Mouse (Mus musculus) liver, embryonic 15.5 days (tissue): ENCODE measurements around the gene Plin4. TPM values are rescaled to one million over a fixed set of nuclear protein-coding genes. Genes with fewer than 3 reads are reported as not detected.

Source experiments
- ATAC-seq: fragments of 200-750 bp; cut with Nextera tagmentation; 2 replicates; pipeline ENCODE4 v1.8.0; 2017; ENCODE audit warnings: moderate number of reproducible peaks, mild to moderate bottlenecking, moderate library complexity; ENCODE audit not compliant: insufficient read depth
- H3K27ac ChIP-seq: fragments of 300-500 bp; sonication (generic); replicated peaks from 2 replicates; pipeline ENCODE4 v1.5.1; 2015; ENCODE audit warnings: mild to moderate bottlenecking, inconsistent platforms
- H3K27me3 ChIP-seq: fragments of 300-500 bp; sonication (generic); 2 replicates; pipeline ENCODE4 v1.6.1; 2015; ENCODE audit warnings: mild to moderate bottlenecking, inconsistent platforms
- H3K36me3 ChIP-seq: fragments of 300-500 bp; sonication (generic); replicated peaks from 2 replicates; pipeline ENCODE4 v1.6.1; 2015; ENCODE audit warnings: moderate library complexity, mild to moderate bottlenecking, inconsistent platforms
- H3K4me1 ChIP-seq: fragments of 300-500 bp; sonication (generic); replicated peaks from 2 replicates; pipeline ENCODE4 v1.6.1; 2015; ENCODE audit warnings: inconsistent platforms
- H3K4me2 ChIP-seq: fragments of 300-500 bp; sonication (generic); 2 replicates; pipeline ENCODE4 v1.6.1; 2015; ENCODE audit warnings: moderate library complexity, mild to moderate bottlenecking, inconsistent platforms
- H3K4me3 ChIP-seq: fragments of 300-500 bp; sonication (generic); replicated peaks from 2 replicates; pipeline ENCODE4 v1.5.1; 2015; ENCODE audit warnings: mild to moderate bottlenecking, inconsistent platforms
- H3K9ac ChIP-seq: fragments of 300-500 bp; sonication (generic); 2 replicates; pipeline ENCODE4 v1.6.1; 2015; ENCODE audit warnings: moderate library complexity, mild to moderate bottlenecking, inconsistent platforms
- H3K9me3 ChIP-seq: fragments of 300-500 bp; sonication (generic); replicated peaks from 2 replicates; pipeline ENCODE4 v1.6.1; 2016; ENCODE audit warnings: inconsistent platforms
- WGBS: fragments of 180-500 bp; shearing (Covaris S2); methylation state at CpG from one replicate; pipeline ENCODE4 v1.1.7; 2015; ENCODE audit warnings: mixed read lengths; ENCODE audit not compliant: insufficient replicate concordance; 5-methylcytosine and 5-hydroxymethylcytosine counted together
- polyA plus RNA-seq: library from polyadenylated mRNA; unstranded; fragments of >200 nt; fragmentation: Nextera tagmentation; extraction: Ambion mirVana; gene quantifications from 2 replicates; pipeline ENCODE4 v1.2.1, GENCODE M21; 2015

Plin4 gene
- polyA plus RNA-seq, 1 experiment from 2014 or later, result 0.02 TPM

DNA sequence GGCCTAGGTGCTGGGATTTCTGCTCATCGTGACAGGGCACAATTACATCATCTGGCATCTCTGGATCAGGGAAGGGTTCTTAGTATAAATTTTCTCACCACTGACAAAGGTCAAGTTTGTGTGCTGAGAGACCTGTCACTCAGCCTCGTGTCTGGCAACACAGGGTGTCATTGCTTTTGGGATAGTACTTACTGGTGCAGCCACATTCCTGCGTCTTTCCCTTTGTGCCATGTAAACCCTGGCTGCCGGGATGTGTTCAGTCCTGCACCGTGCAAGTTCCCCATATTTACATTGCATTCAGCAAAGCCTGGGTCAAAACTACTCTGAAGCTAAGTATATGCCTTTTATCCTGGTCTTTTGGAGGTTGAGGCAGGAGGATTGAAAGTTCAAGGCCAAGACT lies 58.2 kb downstream of the Plin4 start:
- peaks cover 94% of the 10 kb centered on the region for H3K36me3 ChIP-seq
- no peak overlapping the region for H3K4me3 ChIP-seq
- H3K9ac ChIP-seq, result no peak overlapping the region
- H3K4me1 ChIP-seq, result peaks cover 18% of the 10 kb centered on the region
- 82% methylated on average over 5 of the region's 5 CpGs for WGBS
- no peaks in the 10 kb centered on the region for H3K9me3 ChIP-seq
- H3K4me2 ChIP-seq, result no peak overlapping the region
- H3K27ac ChIP-seq, result no peak overlapping the region
- H3K27me3 ChIP-seq, result no peaks in the 10 kb centered on the region
- no peak for ATAC-seq

Other genes with a start within 250 kb of the Plin4 start
- 2.0 and 2.2 TPM in 2 replicates for gene Zfp119a, start 230.9 kb downstream of the Plin4 start, polyA plus RNA-seq
- 5.9 and 6.0 TPM in 2 replicates for gene Zfp959, start 217.7 kb downstream of the Plin4 start, polyA plus RNA-seq
- 2.3 and 2.8 TPM in 2 replicates for gene Zfp119b, start 160.3 kb downstream of the Plin4 start, polyA plus RNA-seq
- gene Ebi3, start 157.2 kb downstream of the Plin4 start, polyA plus RNA-seq, result 9.2 and 10.0 TPM in 2 replicates
- 7.2 and 9.7 TPM in 2 replicates for gene Yju2, start 150.7 kb downstream of the Plin4 start, polyA plus RNA-seq
- 0.18 and 0.32 TPM in 2 replicates for gene Shd, start 139.3 kb downstream of the Plin4 start, polyA plus RNA-seq
- 0.13 and 0.50 TPM in 2 replicates for gene Fsd1, start 123.3 kb downstream of the Plin4 start, polyA plus RNA-seq
- 3.3 and 3.9 TPM in 2 replicates for gene Stap2, start 104.2 kb downstream of the Plin4 start, polyA plus RNA-seq
- 20.4 and 21.0 TPM in 2 replicates for gene Mpnd, start 104.1 kb downstream of the Plin4 start, polyA plus RNA-seq
- gene Sh3gl1, start 73.2 kb downstream of the Plin4 start, polyA plus RNA-seq, result 44.0 and 50.7 TPM in 2 replicates
- 16.6 and 18.5 TPM in 2 replicates for gene Chaf1a, start 69.4 kb downstream of the Plin4 start, polyA plus RNA-seq
- 12.5 and 13.0 TPM in 2 replicates for gene Ubxn6, start 34.8 kb downstream of the Plin4 start, polyA plus RNA-seq
- 42.7 and 43.0 TPM in 2 replicates for gene Hdgfl2, start 30.2 kb downstream of the Plin4 start, polyA plus RNA-seq
- gene Plin5, start 7.8 kb upstream of the Plin4 start, polyA plus RNA-seq, result 1.3 and 3.7 TPM in 2 replicates
- 3.2 and 4.0 TPM in 2 replicates for gene Lrg1, start 12.2 kb upstream of the Plin4 start, polyA plus RNA-seq
- 0.81 and 1.3 TPM in 2 replicates for gene Sema6b, start 30.5 kb upstream of the Plin4 start, polyA plus RNA-seq
- 2.7 and 3.1 TPM in 2 replicates for gene Tnfaip8l1, start 52.7 kb upstream of the Plin4 start, polyA plus RNA-seq
- gene Mydgf, start 74.1 kb upstream of the Plin4 start, polyA plus RNA-seq, result 58.6 and 66.4 TPM in 2 replicates
- gene Dpp9, start 109.1 kb upstream of the Plin4 start, polyA plus RNA-seq, result 19.6 and 22.9 TPM in 2 replicates
- gene Fem1a, start 147.0 kb upstream of the Plin4 start, polyA plus RNA-seq, result 5.7 and 6.4 TPM in 2 replicates
- gene Ticam1, start 167.0 kb upstream of the Plin4 start, polyA plus RNA-seq, result 3.2 and 3.7 TPM in 2 replicates
- gene Plin3, start 183.1 kb upstream of the Plin4 start, polyA plus RNA-seq, result 33.3 and 36.0 TPM in 2 replicates
- not detected in 2 replicates for gene Arrdc5, start 190.5 kb upstream of the Plin4 start, polyA plus RNA-seq
- 96.8 and 109 TPM in 2 replicates for gene Uhrf1, start 193.5 kb upstream of the Plin4 start, polyA plus RNA-seq
- 7.0 and 9.5 TPM in 2 replicates for gene Kdm4b, start 216.3 kb upstream of the Plin4 start, polyA plus RNA-seq